Mouse (Mus musculus) embryo, embryonic 9.5 days (tissue): ENCODE data around the gene Mal.

ENCODE experiments used
- DNase-seq: peaks from one replicate; pipeline ENCODE4 v3.0.0-alpha.2; 2017; ENCODE audit errors: extremely low spot score

Mal gene

DNA sequence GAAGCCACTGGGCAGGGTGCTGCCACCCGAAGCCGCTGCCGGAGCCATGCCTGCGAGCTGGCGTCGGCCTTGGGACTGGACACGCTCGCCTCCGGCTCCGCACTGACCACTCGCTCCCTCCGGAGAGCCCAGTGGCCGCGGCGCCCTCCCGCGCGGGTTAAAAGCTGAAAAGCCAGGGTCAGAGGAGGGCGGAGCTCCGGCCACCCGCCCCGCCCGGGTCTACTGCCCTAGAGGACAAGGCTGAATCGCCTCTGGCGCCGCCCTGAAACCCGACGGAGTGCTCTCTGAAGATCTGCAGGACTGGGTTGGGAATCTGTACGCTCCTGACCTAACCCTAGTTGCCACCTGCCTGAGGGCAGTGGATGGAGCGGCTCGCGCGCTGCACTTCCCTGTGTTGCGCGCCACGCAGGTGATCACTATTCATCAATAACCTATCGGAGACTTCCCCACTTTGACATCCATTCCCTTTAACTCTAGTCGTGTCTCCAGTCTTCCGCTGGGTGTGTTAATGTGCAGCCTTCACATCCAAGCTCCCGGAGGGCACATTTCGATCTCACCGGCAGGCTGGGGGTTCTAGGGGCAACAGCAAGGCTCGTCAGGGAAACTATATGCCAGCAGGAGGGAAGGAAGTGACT lies at the start of gene Mal:
Gene Mal (minus strand): TSS at position 610 of the 635 bp plus-strand sequence.
- peak; percentile 81 for DNase-seq

DNA sequence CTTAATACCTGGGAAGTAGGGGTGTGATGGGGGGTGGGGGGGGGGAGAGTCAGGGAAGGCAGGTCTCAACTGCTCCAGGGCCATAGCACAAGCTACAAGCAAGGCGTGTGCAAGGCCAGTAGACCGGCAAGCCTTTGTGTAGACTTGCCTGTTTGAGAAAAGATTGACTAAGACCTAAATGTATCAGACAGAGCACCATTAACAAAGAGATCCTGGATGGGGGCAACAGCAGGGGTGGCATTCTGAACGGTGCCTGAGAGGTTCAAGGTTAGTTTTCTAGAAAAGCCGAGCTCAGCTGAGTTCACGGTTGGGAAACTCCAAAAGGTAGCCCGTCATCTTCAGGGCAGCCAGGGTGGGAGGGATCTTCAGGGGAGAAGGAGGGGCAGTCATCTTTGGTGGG lies 48.8 kb upstream of the Mal start:
- DNase-seq = no peak

DNA sequence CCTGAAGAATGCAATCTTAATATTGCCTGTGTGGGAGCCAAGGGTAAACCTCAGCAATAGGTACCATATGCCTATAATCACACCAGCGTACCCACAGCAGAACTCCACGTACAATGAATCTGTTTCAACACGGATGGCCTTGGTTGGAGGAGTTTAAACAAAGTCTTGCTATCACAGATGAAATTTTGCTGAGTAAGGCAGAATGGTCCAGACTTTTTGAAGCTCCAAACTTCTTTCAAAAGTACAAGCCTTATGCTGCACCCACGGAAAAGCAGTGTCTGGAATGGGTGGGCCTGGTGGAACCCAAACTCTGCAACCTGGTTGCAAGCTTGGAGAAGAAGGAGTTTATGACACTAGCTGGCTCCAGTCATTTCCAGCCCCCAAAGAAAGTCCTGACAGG lies 32.7 kb upstream of the Mal start:
- no peak for DNase-seq

DNA sequence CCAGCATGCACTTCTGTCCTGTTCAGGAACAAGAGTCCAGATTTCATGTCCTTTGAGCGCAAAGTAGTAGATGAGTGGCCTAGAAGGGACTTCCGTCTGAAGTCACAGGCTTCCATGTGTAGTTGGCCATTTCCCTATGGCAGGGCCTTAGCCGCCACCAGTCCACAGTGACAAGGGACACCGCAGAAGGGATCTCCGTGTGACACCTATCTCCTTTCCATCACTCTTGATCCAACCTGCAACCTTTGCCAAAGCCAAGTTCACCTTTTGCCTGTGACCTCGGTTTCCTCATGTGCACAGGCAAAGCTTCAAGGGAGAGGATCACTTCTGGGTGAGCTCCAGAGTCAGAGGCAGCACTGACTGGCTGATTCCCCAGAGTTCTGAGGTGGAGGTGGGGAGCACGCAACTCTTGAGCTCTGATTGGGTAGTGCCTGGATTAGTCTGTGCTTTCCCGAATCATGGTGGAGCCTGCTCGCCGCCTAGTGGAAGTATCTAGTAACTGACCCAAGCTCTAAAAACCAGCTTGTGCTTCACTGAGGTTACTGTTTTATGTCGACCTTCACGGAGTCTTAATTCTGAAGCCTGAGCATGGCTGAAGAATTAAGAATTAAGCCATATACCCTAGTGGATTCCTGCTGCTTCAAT lies 27.3 kb upstream of the Mal start:
- peak; percentile 76 for DNase-seq

DNA sequence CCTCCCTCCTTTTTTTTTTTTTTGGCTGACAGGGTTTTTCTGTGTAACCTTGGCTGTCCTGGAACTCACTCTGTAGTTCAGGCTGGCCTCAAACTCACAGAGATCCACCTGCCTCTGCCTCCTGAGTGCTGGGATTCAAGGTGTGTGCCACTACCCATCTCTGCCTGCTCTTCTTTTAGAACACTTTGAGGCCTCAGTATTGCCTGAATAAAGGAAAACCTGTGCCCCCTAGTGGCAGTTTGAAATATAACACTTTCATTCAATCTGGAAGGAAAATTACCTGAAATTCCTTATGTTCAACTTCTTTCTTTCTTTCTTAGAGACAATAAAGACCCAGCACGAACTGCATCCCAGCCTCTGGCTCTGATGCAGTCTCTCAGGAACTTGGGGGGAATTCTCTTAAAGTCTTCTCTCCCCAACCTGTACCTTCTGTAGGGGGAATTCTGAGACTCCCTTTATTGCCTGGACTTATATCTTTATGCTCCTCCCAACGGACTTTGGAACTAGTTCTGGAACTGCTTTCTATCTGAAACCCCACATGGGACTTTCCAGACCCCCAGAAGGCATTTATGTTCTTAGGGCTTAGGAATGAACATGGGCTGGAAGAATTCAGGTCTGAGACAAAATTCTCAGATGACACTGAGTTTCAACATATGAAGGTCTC lies 11.5 kb upstream of the Mal start:
- peak; percentile 20 for DNase-seq

DNA sequence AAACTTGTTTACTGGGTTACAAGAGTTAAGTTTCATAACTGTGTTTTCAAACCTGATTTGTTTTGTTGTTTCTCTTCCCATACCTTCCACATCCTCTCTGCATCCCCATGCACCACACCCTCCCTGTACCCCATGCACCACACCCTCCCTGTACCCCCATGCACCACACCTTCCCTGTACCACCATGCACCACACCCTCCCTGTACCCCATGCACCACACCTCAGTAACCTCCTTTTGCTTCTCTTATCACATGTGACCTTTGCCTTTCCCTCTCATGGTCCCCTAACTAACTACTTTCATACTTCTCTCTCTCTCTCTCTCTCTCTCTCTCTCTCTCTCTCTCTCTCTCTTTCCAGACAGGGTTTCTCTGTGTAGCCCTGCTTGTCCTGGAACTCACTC lies 10.5 kb upstream of the Mal start:
- DNase-seq = no peak

DNA sequence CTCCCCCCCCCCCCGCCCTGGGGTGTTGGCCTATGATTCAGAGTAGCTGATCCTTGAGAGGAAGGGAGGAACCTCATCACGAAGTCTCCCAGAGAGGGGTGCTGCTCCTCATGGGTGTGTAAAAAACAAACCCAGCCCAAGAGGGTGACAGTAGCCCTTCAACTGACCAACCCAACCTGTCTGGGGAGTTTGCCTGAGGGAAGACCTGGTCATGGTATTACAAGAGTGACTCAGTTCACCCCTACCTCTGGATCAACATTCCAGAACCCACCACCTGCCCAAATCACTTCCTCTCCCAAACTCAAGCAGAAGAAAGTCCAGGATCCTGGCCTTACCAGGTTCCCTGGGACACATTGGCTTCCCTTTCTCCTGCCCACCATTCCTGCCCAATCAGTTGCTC lies 6.2 kb upstream of the Mal start:
- DNase-seq = no peak

DNA sequence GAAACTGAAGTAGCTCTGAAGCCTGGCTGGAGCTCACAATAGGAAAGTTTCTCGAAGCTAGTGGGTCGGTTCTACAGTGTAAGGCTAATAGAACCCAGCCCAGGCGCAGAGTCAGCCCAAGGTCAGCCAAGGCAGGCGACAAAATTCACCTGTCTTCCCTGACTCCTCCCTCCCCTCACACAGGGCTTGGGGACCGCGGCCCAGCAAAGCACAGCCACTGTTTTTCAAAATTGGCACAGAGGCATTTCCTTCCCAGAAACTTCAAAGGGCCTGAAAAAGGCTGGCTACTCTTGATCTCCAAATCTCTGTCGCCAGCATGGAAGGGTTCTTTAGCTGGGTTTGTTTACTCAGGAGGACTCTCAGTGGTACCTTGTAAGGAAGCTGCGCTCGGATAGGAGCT lies 1.1 kb downstream of the Mal start:
- DNase-seq = peak; percentile 5

DNA sequence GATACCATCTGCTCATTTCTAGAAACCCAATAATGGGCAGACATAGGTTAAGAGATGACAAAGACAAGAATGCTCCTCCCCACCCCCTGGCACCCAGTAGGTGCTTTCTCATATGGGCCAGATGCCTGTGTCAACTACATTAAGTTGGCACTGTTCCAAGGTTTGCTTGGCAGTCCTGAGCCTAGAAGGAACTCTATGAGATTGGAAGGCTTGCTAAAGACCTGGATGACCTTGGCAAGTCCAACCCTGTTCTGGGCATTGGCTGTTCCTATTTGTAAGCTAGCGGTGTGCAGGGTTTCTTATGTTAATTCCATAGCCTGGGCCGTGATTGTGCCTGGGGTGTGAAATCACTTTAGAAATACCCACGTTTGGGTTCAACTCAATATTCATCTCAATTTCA lies 1.7 kb downstream of the Mal start:
- no peak for DNase-seq

DNA sequence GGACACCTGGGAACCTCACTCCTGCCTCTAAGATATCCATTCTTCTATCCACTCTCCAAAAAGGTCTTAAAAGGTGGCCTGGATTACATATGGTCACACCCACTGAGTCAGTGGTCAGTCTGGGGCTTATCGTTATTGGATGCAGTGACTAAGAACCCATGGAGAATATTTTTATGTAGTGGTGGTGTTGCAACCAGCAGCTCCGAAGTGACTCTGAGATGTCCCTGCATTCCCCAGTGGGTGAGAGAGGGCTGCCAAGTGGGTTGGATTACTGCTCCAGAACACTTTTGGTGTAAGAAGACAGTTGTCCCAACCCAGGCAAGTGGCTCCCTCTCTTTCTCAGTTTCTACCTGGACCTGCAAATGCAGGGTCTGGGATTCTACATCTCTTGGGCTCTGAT lies 3.7 kb downstream of the Mal start:
- DNase-seq = no peak

DNA sequence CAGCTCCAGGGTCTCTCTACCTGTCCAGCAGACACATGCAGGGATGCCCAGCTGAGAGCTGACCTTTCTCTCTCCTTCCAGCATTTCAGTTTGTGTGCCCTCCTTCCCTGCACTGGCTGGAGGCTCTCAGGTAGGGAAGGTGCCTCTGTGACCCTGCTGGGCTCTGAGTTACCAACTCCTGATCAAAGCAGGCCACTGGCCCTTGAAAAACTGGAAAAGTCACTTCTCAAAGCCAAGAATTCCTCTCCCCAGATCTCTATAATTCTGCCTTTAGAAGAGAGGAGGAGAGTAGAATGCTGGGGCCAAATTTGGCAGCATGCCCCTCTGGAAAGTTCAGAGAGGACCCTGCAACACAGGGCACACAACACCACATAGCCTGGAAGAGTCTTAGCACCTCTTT lies 4.2 kb downstream of the Mal start:
- no peak for DNase-seq

DNA sequence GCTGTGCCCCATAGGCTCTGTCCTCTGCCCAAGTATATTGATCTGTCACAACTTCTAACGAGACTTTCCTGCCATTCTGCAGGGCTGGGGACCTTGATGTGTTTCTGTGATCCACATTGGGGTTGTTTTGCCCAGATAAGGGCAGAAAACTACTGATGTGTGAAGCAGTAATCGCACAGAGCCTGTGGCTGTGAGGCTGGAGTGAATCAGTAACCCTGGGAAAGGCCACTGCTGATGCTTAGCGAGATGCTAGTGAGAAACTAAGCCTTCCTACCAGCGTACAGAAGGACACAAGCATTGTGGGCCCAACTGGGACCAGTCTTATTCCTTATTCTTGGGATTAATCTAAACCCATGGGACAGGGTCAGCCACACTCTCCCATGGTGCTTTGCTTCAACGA lies 4.9 kb downstream of the Mal start:
- no peak for DNase-seq

DNA sequence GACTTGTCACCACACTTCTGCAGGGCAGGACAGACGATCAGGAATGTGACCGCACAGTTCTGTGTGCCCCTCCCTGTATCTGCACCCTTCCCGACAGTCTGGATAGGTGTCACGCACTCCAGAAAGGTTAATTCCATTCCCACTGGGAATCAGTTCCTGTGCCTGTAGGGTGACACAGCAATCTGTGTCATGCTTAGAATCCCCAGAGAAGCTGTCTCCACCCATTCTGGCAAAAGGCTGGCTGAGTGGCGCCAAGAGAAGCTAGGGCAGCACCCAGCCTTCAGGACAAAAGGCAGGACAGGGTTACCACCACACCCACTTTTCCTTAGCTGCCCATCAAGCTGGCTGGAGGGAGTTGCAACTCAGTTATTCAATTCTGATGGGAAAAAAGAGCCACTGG lies 6.6 kb downstream of the Mal start:
- no peak for DNase-seq

DNA sequence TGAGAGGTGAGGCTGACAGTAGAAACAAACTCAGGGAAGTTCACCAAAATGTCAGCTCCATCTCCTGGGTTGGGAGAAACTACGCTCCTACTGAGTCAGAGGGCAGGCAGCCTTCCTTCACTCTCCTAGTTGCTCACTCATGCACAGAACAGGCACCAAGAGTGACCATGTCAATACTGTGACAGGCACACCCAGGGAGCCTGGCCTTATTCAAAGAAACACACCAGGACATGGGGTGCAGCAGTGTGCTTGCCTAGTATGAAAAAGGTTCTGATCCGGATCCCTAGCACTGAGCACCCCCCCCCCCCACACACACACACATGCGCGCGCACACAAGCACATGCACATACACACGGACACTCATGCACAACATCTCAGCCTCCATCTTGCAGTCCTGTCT lies 8.3 kb downstream of the Mal start:
- no peak for DNase-seq

DNA sequence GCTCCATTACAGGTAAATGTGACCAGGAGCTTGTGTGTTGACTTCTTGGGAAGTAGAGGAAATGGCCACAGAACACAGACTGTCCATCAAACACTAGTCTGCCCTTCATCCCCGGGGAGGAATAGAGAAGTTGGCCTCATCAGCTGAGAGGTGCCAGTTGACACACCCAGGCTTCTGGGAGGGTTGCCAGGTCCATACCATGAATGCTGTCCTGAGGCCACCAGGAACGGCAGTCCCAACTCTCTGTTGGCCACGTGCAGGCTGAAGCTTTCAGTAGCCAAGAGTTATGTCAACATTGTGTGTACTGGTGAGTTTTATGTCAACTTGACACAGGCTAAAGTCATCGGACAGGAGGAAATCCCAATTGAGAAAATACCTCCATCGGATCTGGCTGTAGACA lies 9.6 kb downstream of the Mal start:
- DNase-seq = no peak

DNA sequence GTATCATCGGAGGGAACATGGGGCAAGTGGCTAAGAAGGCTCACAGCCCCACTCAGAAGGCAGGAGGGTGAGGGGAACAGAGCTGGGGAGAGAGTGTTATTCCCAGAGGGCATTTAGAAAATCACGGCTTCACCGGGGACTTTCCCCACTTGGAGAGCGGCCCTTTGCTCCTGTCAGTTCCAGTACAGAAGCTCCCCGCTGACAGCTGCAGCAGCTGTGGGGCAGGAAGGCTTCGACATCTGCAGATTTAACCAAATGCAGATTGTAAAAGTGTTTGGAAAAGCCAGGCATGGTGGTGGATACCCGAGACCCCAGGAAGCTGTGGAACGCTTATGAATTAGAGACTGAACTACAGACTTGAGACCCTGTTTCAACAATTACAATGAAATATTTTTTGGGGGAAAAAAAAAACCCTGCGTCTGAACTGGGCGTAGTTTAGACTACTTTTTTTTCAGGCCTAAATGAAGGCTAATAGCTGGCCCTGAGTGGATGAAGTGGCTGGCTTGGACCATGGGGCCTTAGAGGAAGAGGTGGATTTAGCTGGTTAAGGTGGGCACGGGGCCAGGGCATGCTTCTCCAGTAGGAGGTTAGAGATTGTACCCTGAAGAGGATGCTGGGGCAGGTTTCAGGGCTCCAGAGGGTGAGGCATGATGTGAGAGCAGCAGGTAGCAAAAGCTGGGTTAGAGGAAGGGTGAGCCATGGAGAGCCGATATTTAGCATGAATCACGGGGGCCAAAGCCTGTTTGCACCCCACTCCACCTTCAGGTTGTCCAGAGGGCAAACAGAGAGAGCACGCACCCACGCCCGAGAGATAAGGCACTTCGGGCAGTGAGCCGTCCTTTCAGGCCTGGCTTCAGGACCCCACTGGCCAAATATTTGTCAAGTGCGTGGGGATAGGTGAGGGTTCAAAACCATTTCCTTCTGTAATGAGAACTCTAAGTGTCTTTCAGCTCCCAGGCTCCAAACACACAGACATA lies 12.5 kb downstream of the Mal start:
- DNase-seq = no peak

DNA sequence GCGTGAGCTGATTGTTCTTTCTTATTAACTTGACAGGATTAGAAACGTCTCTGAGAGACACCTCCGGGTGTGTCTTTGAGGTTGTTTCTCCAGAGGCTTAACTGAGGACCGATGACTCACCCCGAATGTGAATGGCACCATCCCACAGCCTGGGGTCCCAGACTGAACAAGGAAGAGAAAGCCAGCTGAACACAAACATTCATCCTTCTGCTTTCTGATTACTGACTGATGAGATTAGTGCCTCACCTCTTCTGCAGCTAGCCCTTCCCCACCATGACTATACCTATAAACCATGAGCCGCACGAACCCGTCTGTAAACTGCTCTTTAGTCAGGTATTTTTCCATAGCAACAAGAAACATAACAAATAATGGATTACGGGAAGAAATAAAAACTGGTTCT lies 17.5 kb downstream of the Mal start:
- DNase-seq = no peak

DNA sequence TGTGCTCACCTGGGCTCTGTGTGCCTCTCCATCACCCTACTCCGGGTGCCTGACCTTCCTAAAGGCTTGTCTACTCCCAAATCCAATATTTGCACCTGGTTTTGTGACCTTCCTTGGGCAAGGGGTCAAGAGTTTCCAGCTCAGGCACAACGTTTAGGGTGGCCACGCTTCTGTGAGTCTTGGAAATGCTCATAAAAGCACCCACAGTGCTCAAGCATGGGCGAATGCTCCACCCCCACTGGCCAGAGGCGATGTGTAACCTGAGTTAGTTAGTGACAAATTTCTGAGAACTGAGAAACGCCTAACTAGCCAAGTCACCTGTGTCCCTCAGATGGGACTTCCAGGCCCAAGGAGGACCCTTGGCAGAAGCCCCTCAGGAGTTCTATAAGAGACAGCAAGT lies 20.9 kb downstream of the Mal start:
- DNase-seq = no peak

DNA sequence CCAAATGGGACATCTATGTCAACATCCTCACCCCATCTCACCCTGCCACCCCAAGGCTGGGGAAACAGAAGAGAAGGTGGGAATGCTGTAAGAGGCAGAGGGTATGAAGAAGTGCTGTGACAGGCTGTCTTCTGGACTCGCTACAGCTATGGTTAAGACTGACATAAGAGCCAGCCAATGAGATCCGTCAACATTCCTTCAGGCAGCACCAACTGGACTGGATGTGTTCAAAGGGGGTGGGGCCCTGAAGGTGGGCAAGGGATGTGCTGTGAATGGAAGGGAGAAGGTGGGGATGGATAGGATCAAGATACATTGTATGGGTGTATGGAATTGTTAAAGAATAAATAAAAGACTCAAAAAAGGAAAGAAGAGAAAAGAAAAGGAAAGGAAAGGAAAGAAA lies 23.9 kb downstream of the Mal start:
- no peak for DNase-seq

DNA sequence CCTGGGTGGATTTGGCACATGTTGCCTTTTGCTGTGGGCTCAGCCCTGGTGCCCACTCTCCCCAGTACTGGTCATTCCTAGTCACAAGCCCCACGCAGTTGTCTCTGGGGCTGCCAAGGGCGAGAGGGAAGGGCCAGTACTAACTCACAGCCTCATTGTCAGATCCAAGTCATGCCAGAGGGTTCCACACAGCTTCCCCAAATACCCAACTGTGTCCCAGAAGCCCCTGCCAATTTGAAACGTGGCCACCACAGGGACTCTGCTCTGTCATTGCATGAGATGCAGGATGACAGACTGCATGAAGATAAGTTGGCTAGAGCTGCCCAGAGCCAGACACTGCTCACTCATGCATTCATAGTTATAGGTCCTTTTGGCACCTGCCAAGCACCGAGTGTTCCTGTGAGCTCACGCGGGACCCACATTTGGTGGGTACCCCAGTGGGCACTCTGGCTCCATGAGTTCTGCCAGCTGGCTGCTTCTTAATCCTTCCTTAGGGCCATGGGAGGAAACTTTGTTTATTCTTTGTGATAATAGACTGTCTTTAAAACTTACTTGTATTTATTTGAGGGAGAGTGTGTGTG lies 28.4 kb downstream of the Mal start:
- DNase-seq = no peak

DNA sequence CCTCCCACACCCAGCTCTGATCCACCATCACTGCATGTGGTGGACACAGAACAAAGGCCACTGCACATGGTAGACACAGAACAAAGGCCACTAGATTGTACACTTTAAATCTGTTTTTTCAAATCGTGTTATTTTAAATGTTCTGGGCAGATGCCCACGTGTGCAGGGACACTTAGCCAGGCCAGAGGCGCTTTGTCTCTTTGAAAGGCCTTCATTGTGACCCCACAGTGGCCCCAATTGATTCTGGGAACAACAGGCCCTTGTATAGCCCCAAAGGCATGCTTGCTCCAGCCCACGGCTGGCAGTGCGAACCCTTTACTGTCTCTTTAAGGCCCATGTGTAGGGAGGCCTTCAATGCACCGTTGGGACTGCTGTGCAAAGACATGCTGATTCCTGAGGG lies 29.1 kb downstream of the Mal start:
- no peak for DNase-seq

DNA sequence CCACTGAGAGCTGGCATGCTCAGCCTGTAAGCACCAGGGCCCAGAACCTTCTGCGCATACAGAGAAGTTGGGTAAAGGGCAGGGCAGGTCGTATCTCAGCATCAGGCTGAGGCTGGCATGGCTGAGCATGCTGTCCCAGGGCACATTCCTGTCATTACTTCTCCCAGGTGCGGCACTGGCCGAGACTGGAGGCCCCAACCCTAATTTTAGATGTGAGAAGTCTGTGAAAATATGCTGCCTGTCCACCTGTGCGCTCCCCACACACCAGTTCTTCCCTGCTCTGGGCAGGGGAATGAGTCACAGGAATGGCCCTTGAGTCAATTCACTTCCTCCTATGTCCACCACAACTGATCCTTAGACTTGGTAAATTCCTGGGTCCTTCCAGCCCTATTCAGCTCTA lies 30.8 kb downstream of the Mal start:
- no peak for DNase-seq
